ENCODE assay signal across 8 mouse cellular contexts in genomic region chr2:30772581-30773312, GRCm38 (mm10). TPM values are rescaled to one million over a fixed set of nuclear protein-coding genes. Genes with fewer than 3 reads are reported as not detected.
DNase-seq lines count a peak whose midpoint lies in the region; ATAC-seq lines count a peak whose summit lies in the region.

No protein-coding gene starts in this region.

- 0 out of 2 replicates have a peak overlapping the region, but pooled peaks have one; percentile 22 for H3K9ac ChIP-seq in neural tube, embryonic 11.5 days (ENCODE audit: low read length)
- 0 out of 2 replicates have a peak overlapping the region, but pooled peaks have one; percentile 71 for H3K9ac ChIP-seq in forebrain, embryonic 12.5 days
- H3K9ac ChIP-seq in hindbrain, embryonic 16.5 days (ENCODE audit: low read depth, low read length) = peak overlapping the region; percentile 41; the same call in 1 of the 2 replicates
- peak overlapping the region; percentile 65 for H3K9ac ChIP-seq in liver, embryonic 16.5 days (ENCODE audit: low read depth, low read length)
- peak overlapping the region; percentile 53; the same call in 1 of the 2 replicates for H3K9ac ChIP-seq in stomach, embryonic 16.5 days (ENCODE audit: low read length)

- H3K4me2 ChIP-seq in neural tube, embryonic 11.5 days (ENCODE audit: low read depth) = no peak overlapping the region
- peak overlapping the region; percentile 90; the same call in 1 of the 2 replicates for H3K4me2 ChIP-seq in forebrain, embryonic 12.5 days
- 0 out of 2 replicates have a peak overlapping the region, but pooled peaks have one; percentile 95 for H3K4me2 ChIP-seq in hindbrain, embryonic 16.5 days (ENCODE audit: low read length)
- H3K4me2 ChIP-seq in liver, embryonic 16.5 days (ENCODE audit: low read depth, low read length) = peak overlapping the region; percentile 95
- H3K4me2 ChIP-seq in stomach, embryonic 16.5 days (ENCODE audit: low read depth, low read length) = no peak overlapping the region

- 42% methylated on average over 15 of the region's 15 CpGs for WGBS in neural tube, embryonic 11.5 days
- WGBS in forebrain, embryonic 12.5 days = 38% methylated on average over 15 of the region's 15 CpGs
- WGBS in hindbrain, embryonic 16.5 days = 48% methylated on average over 15 of the region's 15 CpGs
- WGBS in liver, embryonic 16.5 days (ENCODE audit: insufficient replicate concordance) = 14% methylated on average over 15 of the region's 15 CpGs
- WGBS in stomach, embryonic 16.5 days = 41% methylated on average over 15 of the region's 15 CpGs

- no peak for ATAC-seq in neural tube, embryonic 11.5 days (ENCODE audit: insufficient read depth, low FRiP score, low TSS enrichment)
- no peak for ATAC-seq in forebrain, embryonic 12.5 days (ENCODE audit: low FRiP score)
- peak; percentile 16; the same call in 1 of the 2 replicates for ATAC-seq in hindbrain, embryonic 16.5 days
- ATAC-seq in liver, embryonic 16.5 days (ENCODE audit: low read depth) = peak; percentile 56
- peak; percentile 34; the same call in 1 of the 2 replicates for ATAC-seq in stomach, embryonic 16.5 days (ENCODE audit: insufficient read depth, low FRiP score)

- H3K9me3 ChIP-seq in neural tube, embryonic 11.5 days (ENCODE audit: control insufficient read depth, low read length) = no peaks in the 10 kb centered on the region
- H3K9me3 ChIP-seq in forebrain, embryonic 12.5 days = no peaks in the 10 kb centered on the region
- H3K9me3 ChIP-seq in hindbrain, embryonic 16.5 days (ENCODE audit: control insufficient read depth, low read length) = no peaks in the 10 kb centered on the region
- no peaks in the 10 kb centered on the region for H3K9me3 ChIP-seq in liver, embryonic 16.5 days (replicated peaks; ENCODE audit: control insufficient read depth, low read length)
- H3K9me3 ChIP-seq in stomach, embryonic 16.5 days (replicated peaks; ENCODE audit: control insufficient read depth, low read length) = no peaks in the 10 kb centered on the region

- H3K4me1 ChIP-seq in neural tube, embryonic 11.5 days (ENCODE audit: control insufficient read depth, insufficient read depth, low read length) = peaks cover 16% of the 10 kb centered on the region
- H3K4me1 ChIP-seq in forebrain, embryonic 12.5 days = peaks cover 29% of the 10 kb centered on the region
- peaks cover 21% of the 10 kb centered on the region for H3K4me1 ChIP-seq in hindbrain, embryonic 16.5 days (ENCODE audit: control insufficient read depth, insufficient read depth, low read depth, low read length)
- H3K4me1 ChIP-seq in liver, embryonic 16.5 days (ENCODE audit: control insufficient read depth, low read depth, low read length) = peaks cover 60% of the 10 kb centered on the region
- H3K4me1 ChIP-seq in stomach, embryonic 16.5 days (ENCODE audit: control insufficient read depth, insufficient read depth, low read length) = peaks cover 20% of the 10 kb centered on the region

- DNase-seq in neural tube, embryonic 11.5 days (ENCODE audit: low spot score) = no peak
- DNase-seq in neural tube, embryonic 10.5 days (ENCODE audit: extremely low spot score, low spot score) = no peak
- no peak for DNase-seq in left cerebral cortex, adult 11 months (ENCODE audit: low spot score)
- no peak for DNase-seq in layer of hippocampus, adult 8-10 months (ENCODE audit: low spot score in 2 of 2)

- no peak overlapping the region for H3K4me3 ChIP-seq in neural tube, embryonic 11.5 days (ENCODE audit: low read depth, low read length)
- H3K4me3 ChIP-seq in forebrain, embryonic 12.5 days (replicated peaks) = no peak overlapping the region
- no peak overlapping the region for H3K4me3 ChIP-seq in hindbrain, embryonic 16.5 days (ENCODE audit: low read length)
- peak overlapping the region; percentile 64 for H3K4me3 ChIP-seq in liver, embryonic 16.5 days (ENCODE audit: low read depth, low read length)
- H3K4me3 ChIP-seq in stomach, embryonic 16.5 days (replicated peaks; ENCODE audit: low read length) = no peak overlapping the region

- H3K36me3 ChIP-seq in neural tube, embryonic 11.5 days (ENCODE audit: control insufficient read depth, insufficient read depth, low read length) = no peaks in the 10 kb centered on the region
- no peaks in the 10 kb centered on the region for H3K36me3 ChIP-seq in forebrain, embryonic 12.5 days (replicated peaks)
- no peaks in the 10 kb centered on the region for H3K36me3 ChIP-seq in hindbrain, embryonic 16.5 days (ENCODE audit: control insufficient read depth, insufficient read depth, low read length)
- no peaks in the 10 kb centered on the region for H3K36me3 ChIP-seq in liver, embryonic 16.5 days (ENCODE audit: control insufficient read depth, insufficient read depth)
- no peaks in the 10 kb centered on the region for H3K36me3 ChIP-seq in stomach, embryonic 16.5 days (ENCODE audit: control insufficient read depth, insufficient read depth, low read length)

- H3K27ac ChIP-seq in neural tube, embryonic 11.5 days (ENCODE audit: low read depth, low read length) = peak overlapping the region; percentile 83
- peak overlapping the region; percentile 78 for H3K27ac ChIP-seq in forebrain, embryonic 12.5 days
- peak overlapping the region; percentile 90 for H3K27ac ChIP-seq in hindbrain, embryonic 16.5 days (ENCODE audit: low read depth, low read length)
- H3K27ac ChIP-seq in liver, embryonic 16.5 days (ENCODE audit: low read length) = peak overlapping the region; percentile 96
- H3K27ac ChIP-seq in stomach, embryonic 16.5 days (ENCODE audit: low read length) = peak overlapping the region; percentile 34

- no peaks in the 10 kb centered on the region for H3K27me3 ChIP-seq in neural tube, embryonic 11.5 days (ENCODE audit: control insufficient read depth, insufficient read depth, low read length)
- no peaks in the 10 kb centered on the region for H3K27me3 ChIP-seq in forebrain, embryonic 12.5 days
- H3K27me3 ChIP-seq in hindbrain, embryonic 16.5 days (replicated peaks; ENCODE audit: control insufficient read depth, insufficient read depth, low read length) = no peaks in the 10 kb centered on the region
- H3K27me3 ChIP-seq in liver, embryonic 16.5 days (ENCODE audit: control insufficient read depth, insufficient read depth, low read depth, low read length) = no peaks in the 10 kb centered on the region
- H3K27me3 ChIP-seq in stomach, embryonic 16.5 days (ENCODE audit: control insufficient read depth, insufficient read depth, low read length) = no peaks in the 10 kb centered on the region

RNA-seq across cellular contexts. Expression of gene 1700001O22Rik, which starts 30.7 kb away (rescaled TPM):
- polyA plus RNA-seq in neural tube, embryonic 11.5 days (2014; fragmentation: Nextera tagmentation; extraction: Ambion mirVana) = 1.8 and 2.5 TPM in 2 replicates
- 4.2 and 4.5 TPM in 2 replicates for polyA plus RNA-seq in forebrain, embryonic 12.5 days (2016; fragmentation: Nextera tagmentation; extraction: Ambion mirVana)
- polyA plus RNA-seq in hindbrain, embryonic 16.5 days (2015; fragmentation: Nextera tagmentation; extraction: Ambion mirVana) = 1.4 and 1.5 TPM in 2 replicates
- polyA plus RNA-seq in liver, embryonic 16.5 days (2015; fragmentation: Nextera tagmentation; extraction: Ambion mirVana) = 0.09 TPM in 1 of 2 replicates, not detected in the other
- polyA plus RNA-seq in stomach, embryonic 16.5 days (2015; fragmentation: Nextera tagmentation; extraction: Ambion mirVana) = 1.5 and 1.7 TPM in 2 replicates
- 10 to 100 TPM in 1 of 4 experiments, 1 to 10 TPM in 3; 6.1 to 12.4 (median 7.1) TPM for total RNA-seq in layer of hippocampus, adult 8-10 months (2022)

RNA-seq across cellular contexts. Expression of gene Ntmt1, which starts 34.9 kb away (rescaled TPM):
- 110 and 111 TPM in 2 replicates for polyA plus RNA-seq in neural tube, embryonic 11.5 days (2014; fragmentation: Nextera tagmentation; extraction: Ambion mirVana)
- 101 and 104 TPM in 2 replicates for polyA plus RNA-seq in forebrain, embryonic 12.5 days (2016; fragmentation: Nextera tagmentation; extraction: Ambion mirVana)
- 99.3 and 108 TPM in 2 replicates for polyA plus RNA-seq in hindbrain, embryonic 16.5 days (2015; fragmentation: Nextera tagmentation; extraction: Ambion mirVana)
- polyA plus RNA-seq in liver, embryonic 16.5 days (2015; fragmentation: Nextera tagmentation; extraction: Ambion mirVana) = 23.2 and 24.9 TPM in 2 replicates
- 71.5 and 80.0 TPM in 2 replicates for polyA plus RNA-seq in stomach, embryonic 16.5 days (2015; fragmentation: Nextera tagmentation; extraction: Ambion mirVana)
- total RNA-seq in layer of hippocampus, adult 8-10 months (2022) = 10 to 100 TPM; 29.6 to 33.4 (median 32.3) TPM

RNA-seq across cellular contexts. Expression of gene Asb6, which starts 57.4 kb away (rescaled TPM):
- polyA plus RNA-seq in neural tube, embryonic 11.5 days (2014; fragmentation: Nextera tagmentation; extraction: Ambion mirVana) = 32.3 and 36.9 TPM in 2 replicates
- polyA plus RNA-seq in forebrain, embryonic 12.5 days (2016; fragmentation: Nextera tagmentation; extraction: Ambion mirVana) = 36.4 and 39.4 TPM in 2 replicates
- 44.9 and 47.2 TPM in 2 replicates for polyA plus RNA-seq in hindbrain, embryonic 16.5 days (2015; fragmentation: Nextera tagmentation; extraction: Ambion mirVana)
- polyA plus RNA-seq in liver, embryonic 16.5 days (2015; fragmentation: Nextera tagmentation; extraction: Ambion mirVana) = 27.8 and 29.1 TPM in 2 replicates
- 28.0 and 30.0 TPM in 2 replicates for polyA plus RNA-seq in stomach, embryonic 16.5 days (2015; fragmentation: Nextera tagmentation; extraction: Ambion mirVana)
- total RNA-seq in layer of hippocampus, adult 8-10 months (2022) = 10 to 100 TPM; 35.2 to 39.2 (median 37.5) TPM

Comparison
In these comparisons a context has a peak if more than half of its experiments do, and no peak if none do; other contexts are left out.
1. ATAC-seq: peak in hindbrain, embryonic 16.5 days (single experiment), liver, embryonic 16.5 days (single experiment) and stomach, embryonic 16.5 days (single experiment); none in neural tube, embryonic 11.5 days (single experiment) and forebrain, embryonic 12.5 days (single experiment).
2. H3K27ac ChIP-seq: peak in every context shown above with its lines; median percentile 96 in liver, embryonic 16.5 days; 90 in hindbrain, embryonic 16.5 days; 83 in neural tube, embryonic 11.5 days; 78 in forebrain, embryonic 12.5 days; 34 in stomach, embryonic 16.5 days.
3. H3K4me2 ChIP-seq: peak in forebrain, embryonic 12.5 days (single experiment), hindbrain, embryonic 16.5 days (single experiment) and liver, embryonic 16.5 days (single experiment); none in neural tube, embryonic 11.5 days (single experiment) and stomach, embryonic 16.5 days (single experiment).
4. Peak in every context shown above with its lines, with median percentiles within 50 percentile points of each other: H3K9ac ChIP-seq.